Mouse (Mus musculus) spleen, postnatal 0 days (tissue): ENCODE measurements around the gene Scgb3a1. TPM values are rescaled to one million over a fixed set of nuclear protein-coding genes. Genes with fewer than 3 reads are reported as not detected.

Experiments used
- polyA plus RNA-seq: library from polyadenylated mRNA; unstranded; fragments of >200 nt; fragmentation: Nextera tagmentation; extraction: Ambion mirVana; gene quantifications from 2 replicates; pipeline ENCODE4 v1.2.1, GENCODE M21; 2015

Gene Scgb3a1
- 0.28 TPM in 1 of 2 replicates, not detected in the other for polyA plus RNA-seq

DNA sequence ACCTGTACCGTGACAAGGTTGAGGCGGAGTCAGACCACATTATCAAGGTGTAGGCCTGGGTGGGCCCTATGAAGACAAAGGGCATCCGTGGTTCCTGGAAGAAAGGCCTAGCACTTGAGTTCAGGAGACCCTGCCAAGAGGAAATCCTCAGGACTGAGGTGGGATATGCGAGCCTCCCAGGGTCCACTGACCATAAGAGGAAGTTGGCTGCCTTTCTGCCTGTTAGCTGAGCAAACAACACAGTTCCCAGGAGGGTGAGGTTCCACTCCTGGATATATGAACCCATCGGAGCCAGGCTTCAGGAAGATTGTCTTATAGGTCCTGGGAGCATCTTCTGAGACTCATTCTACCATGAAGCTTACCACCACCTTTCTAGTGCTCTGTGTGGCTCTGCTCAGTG, at the start of gene Scgb3a1:
Gene Scgb3a1, plus strand, starts transcription at position 301 of the 400 bp plus-strand sequence.

DNA sequence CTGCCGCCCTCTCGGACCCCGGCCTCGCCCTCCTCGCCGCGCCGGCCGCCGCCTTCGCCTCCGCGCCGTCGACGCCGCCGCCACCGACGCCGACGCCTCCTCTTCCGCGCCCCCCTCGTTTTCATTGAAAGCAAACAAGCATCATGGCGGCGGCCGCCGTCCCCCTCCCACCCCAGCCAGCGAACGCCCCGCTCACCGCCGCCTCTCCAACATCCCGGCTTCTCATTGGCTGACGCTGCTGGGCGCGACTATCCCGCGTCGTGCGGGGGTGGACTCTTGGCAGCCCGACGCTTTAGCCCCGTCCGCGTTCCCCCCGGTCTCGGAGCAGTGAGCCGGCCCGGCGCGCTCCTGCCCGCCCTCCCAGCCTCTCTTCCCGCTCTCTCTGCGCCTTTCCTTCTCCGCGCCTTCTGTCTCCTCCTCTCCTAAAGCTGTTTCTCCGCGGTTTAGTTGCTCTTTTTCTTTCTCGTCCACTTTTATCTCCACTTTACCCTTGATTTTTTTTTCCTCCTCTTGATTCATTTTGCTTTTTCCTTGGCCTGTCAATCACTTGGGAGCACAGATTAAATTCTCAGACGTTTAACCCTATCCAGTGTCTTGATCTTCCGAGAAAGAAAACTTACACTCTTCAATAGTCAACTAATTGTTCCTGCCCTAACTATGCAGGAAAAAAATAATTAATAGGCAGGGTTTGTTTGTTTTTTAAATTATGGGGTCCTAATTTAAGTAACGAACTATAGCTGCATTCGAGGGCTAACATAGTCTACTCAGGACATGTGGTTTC, 49.3 kb downstream of the Scgb3a1 start, which contains the start of gene Cnot6:
Gene Cnot6, minus strand, starts transcription at position 169 of the 781 bp plus-strand sequence.

Other genes with a start within 250 kb of the Scgb3a1 start
- not detected in 2 replicates for gene Olfr1389, start 240.5 kb upstream of the Scgb3a1 start, polyA plus RNA-seq
- 0.04 TPM in 1 of 2 replicates, not detected in the other for gene Olfr1388, start 227.0 kb upstream of the Scgb3a1 start, polyA plus RNA-seq
- not detected in 2 replicates for gene Olfr1387, start 208.3 kb upstream of the Scgb3a1 start, polyA plus RNA-seq
- not detected in 2 replicates for gene Olfr1386, start 198.6 kb upstream of the Scgb3a1 start, polyA plus RNA-seq
- not detected in 2 replicates for gene Olfr1385, start 174.5 kb upstream of the Scgb3a1 start, polyA plus RNA-seq
- gene Olfr1384, start 156.9 kb upstream of the Scgb3a1 start, polyA plus RNA-seq, result not detected in 2 replicates
- gene Olfr1383, start 144.0 kb upstream of the Scgb3a1 start, polyA plus RNA-seq, result not detected in 2 replicates
- not detected in 2 replicates for gene Olfr1382, start 135.4 kb upstream of the Scgb3a1 start, polyA plus RNA-seq
- not detected in 2 replicates for gene Olfr1381, start 120.2 kb upstream of the Scgb3a1 start, polyA plus RNA-seq
- gene Olfr1380, start 106.7 kb upstream of the Scgb3a1 start, polyA plus RNA-seq, result not detected in 2 replicates
- gene Flt4, start 54.3 kb upstream of the Scgb3a1 start, polyA plus RNA-seq, result 3.2 and 4.3 TPM in 2 replicates
- gene Cnot6, start 49.1 kb downstream of the Scgb3a1 start, polyA plus RNA-seq, result 35.8 and 36.3 TPM in 2 replicates
- gene Gfpt2, start 130.6 kb downstream of the Scgb3a1 start, polyA plus RNA-seq, result 1.3 and 1.5 TPM in 2 replicates
- 24.1 and 26.0 TPM in 2 replicates for gene Mapk9, start 183.1 kb downstream of the Scgb3a1 start, polyA plus RNA-seq
- gene Rasgef1c, start 238.2 kb downstream of the Scgb3a1 start, polyA plus RNA-seq, result 0.22 and 0.45 TPM in 2 replicates